Mouse (Mus musculus) urinary bladder, adult 2 months (tissue): Measurements from ENCODE around the gene Thbd. TPM values are rescaled to one million over a fixed set of nuclear protein-coding genes. Genes with fewer than 3 reads are reported as not detected.

ENCODE experiments used
- DNase-seq: peaks from one replicate; pipeline ENCODE4 v3.0.0; 2022; ENCODE audit warnings: low spot score
- polyA plus RNA-seq: library from polyadenylated mRNA; depleted of rRNA; stranded (reverse); fragments of >200 nt; gene quantifications from 2 replicates; pipeline ENCODE4 v1.2.3, GENCODE M21; 2012; rRNA removed

Gene Thbd
- 48.9 and 55.0 TPM in 2 replicates for polyA plus RNA-seq

- DNase-seq, result peak; percentile 44
Measured at GRCm38 (mm10) chr2:148407870-148408760, at the start of gene Thbd. TSS of gene Thbd (minus strand) at chr2:148408188.

- DNase-seq, result no peak
Measured at GRCm38 (mm10) chr2:148455341-148455740, 47.4 kb upstream of the Thbd start.

GRCm38 (mm10) chr2:148454014-148454542, 46.1 kb upstream of the Thbd start:
- no peak for DNase-seq

GRCm38 (mm10) chr2:148453061-148453460, 45.1 kb upstream of the Thbd start:
- DNase-seq, result no peak

GRCm38 (mm10) chr2:148451498-148451897, 43.5 kb upstream of the Thbd start:
- DNase-seq, result no peak

GRCm38 (mm10) chr2:148450616-148451015, 42.6 kb upstream of the Thbd start:
- DNase-seq, result no peak

- no peak for DNase-seq
Measured at GRCm38 (mm10) chr2:148449659-148450058, 41.7 kb upstream of the Thbd start.

GRCm38 (mm10) chr2:148446446-148446845, 38.5 kb upstream of the Thbd start:
- DNase-seq, result no peak

GRCm38 (mm10) chr2:148445616-148446015, 37.6 kb upstream of the Thbd start:
- DNase-seq, result no peak

- no peak for DNase-seq
Measured at GRCm38 (mm10) chr2:148444472-148444871, 36.5 kb upstream of the Thbd start.

- no peak for DNase-seq
Measured at GRCm38 (mm10) chr2:148443249-148443958, 35.4 kb upstream of the Thbd start, which contains the start of gene Cd93. TSS of gene Cd93 (minus strand) at chr2:148443563.

GRCm38 (mm10) chr2:148442710-148443109, 34.7 kb upstream of the Thbd start:
- no peak for DNase-seq

- DNase-seq, result no peak
Measured at GRCm38 (mm10) chr2:148442172-148442571, 34.2 kb upstream of the Thbd start.

GRCm38 (mm10) chr2:148441421-148441820, 33.4 kb upstream of the Thbd start:
- no peak for DNase-seq

- DNase-seq, result no peak
Measured at GRCm38 (mm10) chr2:148439691-148440276, 31.8 kb upstream of the Thbd start.

- no peak for DNase-seq
Measured at GRCm38 (mm10) chr2:148436285-148436684, 28.3 kb upstream of the Thbd start.

- DNase-seq, result no peak
Measured at GRCm38 (mm10) chr2:148432346-148432745, 24.4 kb upstream of the Thbd start.

- no peak for DNase-seq
Measured at GRCm38 (mm10) chr2:148430941-148431340, 23.0 kb upstream of the Thbd start.

- DNase-seq, result no peak
Measured at GRCm38 (mm10) chr2:148429001-148429505, 21.1 kb upstream of the Thbd start.

- DNase-seq, result no peak
Measured at GRCm38 (mm10) chr2:148428523-148428922, 20.5 kb upstream of the Thbd start.

- DNase-seq, result no peak
Measured at GRCm38 (mm10) chr2:148427553-148427952, 19.6 kb upstream of the Thbd start.
